Mouse (Mus musculus): ENCODE measurements at regions not wholly inside any gene's neighbourhood (a gene's known extent, or its start where the extent isn't known, plus 50 kb on each side); places are given as distances from the start of the nearest gene placed in this dataset.

DNA sequence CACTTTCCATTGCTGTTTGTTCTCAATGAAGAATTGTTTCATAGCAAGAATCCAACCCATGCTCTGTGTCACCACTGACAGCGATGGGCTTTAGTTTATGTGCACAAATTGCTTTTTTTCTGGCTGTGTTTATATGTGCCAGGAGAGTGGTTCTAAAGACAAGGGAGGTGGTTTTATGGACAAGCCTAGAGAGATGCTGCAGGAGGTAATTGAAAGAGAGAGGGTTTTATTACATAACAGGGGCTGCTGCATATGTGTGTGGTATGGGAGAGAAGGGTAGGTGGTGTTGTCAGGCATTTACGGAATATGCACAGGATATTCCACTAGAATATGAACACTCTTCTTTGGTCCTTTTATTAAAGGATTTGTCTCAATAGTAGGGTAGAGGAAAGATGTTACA is 340.2 kb downstream of the Btg1 start:
- Histone ChIP-seq H3K9me3 (ENCODE audit: low read length) (no peaks in the 10 kb centered on the region), H3K9ac (replicated peaks; ENCODE audit: low read length) (no peak overlapping the region)
- 89% methylated on average over 2 of the region's 2 CpGs for WGBS

DNA sequence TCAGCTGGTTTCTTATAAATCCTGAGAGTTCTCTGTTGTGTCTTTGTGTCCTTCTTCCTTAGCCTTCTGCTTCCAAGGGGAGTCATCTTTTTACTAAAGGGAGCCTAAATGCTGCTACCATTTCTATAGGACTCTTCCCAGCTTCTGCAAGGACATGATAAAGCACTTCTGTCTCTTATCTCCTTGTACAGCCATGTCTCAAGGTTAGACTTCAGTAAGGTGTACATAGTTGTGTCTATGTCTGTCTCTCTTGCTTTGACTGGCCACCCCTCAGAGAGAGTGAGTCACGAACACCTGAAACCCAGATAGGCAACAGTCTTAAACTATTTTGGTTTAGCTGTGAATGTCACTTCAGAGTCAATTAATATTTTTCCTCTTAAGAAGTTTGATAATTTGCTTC is 353.0 kb downstream of the Btg1 start:
- WGBS, result 90% methylated on average over 1 of the region's 1 CpGs
- Histone ChIP-seq H3K27ac (ENCODE audit: low read length) (no peak overlapping the region), H3K4me1 (ENCODE audit: insufficient read depth, low read length) (no peaks in the 10 kb centered on the region), H3K4me2 (replicated peaks; ENCODE audit: low read depth, low read length) (no peak overlapping the region), H3K9ac (replicated peaks; ENCODE audit: low read length) (no peak overlapping the region), H3K36me3 (ENCODE audit: insufficient read depth, low read length) (no peaks in the 10 kb centered on the region), H3K9me3 (ENCODE audit: low read length) (no peaks in the 10 kb centered on the region), H3K27me3 (ENCODE audit: insufficient read depth, low read length) (no peaks in the 10 kb centered on the region), H3K4me3 (ENCODE audit: low read length) (no peak overlapping the region)
- ATAC-seq (ENCODE audit: low FRiP score, low TSS enrichment), result no peak

More for the DNA sequence above, 340.2 kb downstream of the Btg1 start:
- Histone ChIP-seq H3K27me3 (ENCODE audit: insufficient read depth, low read length) (no peaks in the 10 kb centered on the region), H3K4me2 (replicated peaks; ENCODE audit: low read depth, low read length) (no peak overlapping the region), H3K36me3 (ENCODE audit: insufficient read depth, low read length) (no peaks in the 10 kb centered on the region), H3K27ac (ENCODE audit: low read length) (no peak overlapping the region), H3K4me3 (ENCODE audit: low read length) (no peak overlapping the region), H3K4me1 (ENCODE audit: insufficient read depth, low read length) (no peaks in the 10 kb centered on the region; the same call in 1 of the 2 replicates)
- no peak for ATAC-seq (ENCODE audit: low FRiP score, low TSS enrichment)

DNA sequence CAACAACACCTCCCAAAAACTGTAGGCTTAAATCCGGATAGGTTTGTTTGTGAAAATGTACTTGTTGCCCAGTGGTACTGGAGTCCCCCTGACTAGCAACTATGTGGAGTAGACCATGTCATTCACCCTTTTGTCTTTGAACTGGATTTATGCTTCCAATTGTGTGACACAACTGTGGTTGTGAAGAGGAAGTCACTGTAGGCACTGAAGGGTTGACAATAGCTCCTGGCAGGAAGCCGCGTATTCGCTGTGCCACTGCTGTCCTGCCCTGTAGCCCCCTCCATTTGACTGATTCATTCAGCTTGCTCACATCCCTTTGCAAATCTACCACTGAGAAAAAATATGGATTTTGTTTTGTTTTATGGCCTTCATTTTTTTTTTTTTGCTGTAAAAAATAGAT is 353.9 kb downstream of the Btg1 start:
- Histone ChIP-seq H3K9me3 (ENCODE audit: low read length) (no peaks in the 10 kb centered on the region), H3K4me2 (replicated peaks; ENCODE audit: low read depth, low read length) (no peak overlapping the region), H3K27me3 (ENCODE audit: insufficient read depth, low read length) (no peaks in the 10 kb centered on the region), H3K9ac (replicated peaks; ENCODE audit: low read length) (no peak overlapping the region), H3K36me3 (ENCODE audit: insufficient read depth, low read length) (no peaks in the 10 kb centered on the region), H3K27ac (ENCODE audit: low read length) (no peak overlapping the region), H3K4me3 (ENCODE audit: low read length) (no peak overlapping the region), H3K4me1 (ENCODE audit: insufficient read depth, low read length) (no peaks in the 10 kb centered on the region)
- no peak for ATAC-seq (ENCODE audit: low FRiP score, low TSS enrichment)
- 79% methylated on average over 4 of the region's 4 CpGs for WGBS

DNA sequence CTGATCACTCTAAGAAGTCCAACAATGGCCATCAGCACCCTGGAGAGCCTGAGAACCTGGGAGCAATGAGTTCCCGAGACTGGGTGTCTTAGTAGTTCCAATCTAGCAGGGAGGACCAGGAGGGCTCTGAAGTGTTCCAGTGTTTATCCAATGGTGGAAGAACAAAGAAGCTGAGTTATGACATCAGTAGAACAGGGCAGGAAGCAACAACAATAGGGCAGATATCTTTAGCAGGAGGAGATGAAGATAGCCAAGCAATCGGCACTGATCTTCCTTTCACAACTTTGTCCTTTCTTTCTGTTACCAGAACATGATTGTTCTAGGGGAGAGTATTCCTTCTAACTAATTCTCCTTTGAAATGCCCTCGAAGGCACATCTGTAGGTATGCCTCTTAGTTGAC is 355.0 kb downstream of the Btg1 start:
- Histone ChIP-seq H3K27me3 (ENCODE audit: insufficient read depth, low read length) (no peaks in the 10 kb centered on the region), H3K4me3 (ENCODE audit: low read length) (no peak overlapping the region), H3K9me3 (ENCODE audit: low read length) (no peaks in the 10 kb centered on the region), H3K4me1 (ENCODE audit: insufficient read depth, low read length) (no peaks in the 10 kb centered on the region), H3K36me3 (ENCODE audit: insufficient read depth, low read length) (no peaks in the 10 kb centered on the region), H3K27ac (ENCODE audit: low read length) (no peak overlapping the region), H3K4me2 (replicated peaks; ENCODE audit: low read depth, low read length) (no peak overlapping the region), H3K9ac (replicated peaks; ENCODE audit: low read length) (no peak overlapping the region)
- no peak for ATAC-seq (ENCODE audit: low FRiP score, low TSS enrichment)
- 71% methylated on average over 3 of the region's 3 CpGs for WGBS

DNA sequence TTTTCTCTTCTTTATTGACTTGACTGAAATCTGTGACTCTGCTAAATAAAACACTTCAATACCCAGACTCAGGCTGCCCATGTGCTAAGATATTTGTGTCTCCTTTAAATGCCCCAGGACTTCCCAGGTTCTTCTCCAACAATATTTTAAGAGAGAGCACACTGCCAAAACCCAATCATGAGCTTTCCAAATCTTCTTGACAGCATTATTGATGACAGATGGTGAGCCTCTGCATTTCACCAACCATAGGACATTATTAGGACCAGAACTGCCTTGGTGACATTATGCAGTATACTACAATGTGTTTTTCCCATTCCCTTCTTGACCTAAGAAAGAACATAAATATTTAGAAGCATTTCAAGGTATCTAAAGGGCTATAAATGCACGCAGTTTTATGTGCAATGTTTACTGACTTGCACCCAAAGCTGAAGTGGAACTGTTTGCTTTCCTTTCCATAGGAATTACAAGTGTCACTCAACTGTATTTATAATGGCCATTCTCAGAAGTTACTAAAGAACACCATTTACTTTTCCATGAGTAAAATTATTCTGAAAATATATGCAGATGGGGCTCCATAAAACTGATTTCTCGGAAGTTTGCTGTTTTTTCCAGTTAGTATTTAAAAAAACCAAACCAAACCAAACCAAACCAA is 357.6 kb downstream of the Btg1 start:
- H3K27ac ChIP-seq (ENCODE audit: low read length), result no peak overlapping the region
- ATAC-seq (ENCODE audit: low FRiP score, low TSS enrichment), result no peak
- 61% methylated on average over 2 of the region's 2 CpGs for WGBS

DNA sequence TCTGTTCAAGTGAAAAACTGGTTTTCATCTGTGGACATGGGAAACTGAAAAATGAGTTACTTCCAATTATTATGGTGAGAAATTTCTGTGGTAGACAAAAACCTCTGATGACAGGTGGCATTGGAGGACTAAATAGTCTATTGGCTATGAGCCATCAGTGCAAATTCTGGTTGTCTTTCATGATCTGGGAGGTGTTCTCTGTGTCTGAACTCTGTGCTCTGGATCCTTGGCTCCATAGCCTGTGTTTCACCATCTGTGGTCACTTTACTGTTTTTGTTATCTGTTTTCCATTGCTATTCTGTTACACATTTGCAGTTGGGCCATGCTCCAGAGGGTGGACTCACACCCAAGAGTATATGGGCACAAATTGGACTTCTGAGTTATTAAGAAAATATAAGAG is 359.9 kb downstream of the Btg1 start:
- no peak overlapping the region for H3K9ac ChIP-seq (replicated peaks; ENCODE audit: low read length)
- no peak overlapping the region for H3K4me3 ChIP-seq (ENCODE audit: low read length)
- no peaks in the 10 kb centered on the region for H3K27me3 ChIP-seq (ENCODE audit: insufficient read depth, low read length)
- no peaks in the 10 kb centered on the region for H3K4me1 ChIP-seq (ENCODE audit: insufficient read depth, low read length)
- no peak overlapping the region for H3K4me2 ChIP-seq (replicated peaks; ENCODE audit: low read depth, low read length)
- no peaks in the 10 kb centered on the region for H3K36me3 ChIP-seq (ENCODE audit: insufficient read depth, low read length)
- ATAC-seq (ENCODE audit: low FRiP score, low TSS enrichment), result no peak
- H3K9me3 ChIP-seq (ENCODE audit: low read length), result no peaks in the 10 kb centered on the region
- H3K27ac ChIP-seq (ENCODE audit: low read length), result no peak overlapping the region

More for the DNA sequence above, 357.6 kb downstream of the Btg1 start:
- Histone ChIP-seq H3K4me2 (replicated peaks; ENCODE audit: low read depth, low read length) (no peak overlapping the region), H3K9me3 (ENCODE audit: low read length) (no peaks in the 10 kb centered on the region), H3K27me3 (ENCODE audit: insufficient read depth, low read length) (no peaks in the 10 kb centered on the region), H3K4me3 (ENCODE audit: low read length) (no peak overlapping the region), H3K36me3 (ENCODE audit: insufficient read depth, low read length) (no peaks in the 10 kb centered on the region), H3K9ac (replicated peaks; ENCODE audit: low read length) (no peak overlapping the region), H3K4me1 (ENCODE audit: insufficient read depth, low read length) (no peaks in the 10 kb centered on the region)

- no peak for ATAC-seq (ENCODE audit: low FRiP score, low TSS enrichment)
- Histone ChIP-seq H3K9me3 (ENCODE audit: low read length) (no peaks in the 10 kb centered on the region), H3K4me2 (replicated peaks; ENCODE audit: low read depth, low read length) (no peak overlapping the region), H3K4me3 (ENCODE audit: low read length) (no peak overlapping the region), H3K27me3 (ENCODE audit: insufficient read depth, low read length) (no peaks in the 10 kb centered on the region), H3K36me3 (ENCODE audit: insufficient read depth, low read length) (no peaks in the 10 kb centered on the region), H3K4me1 (ENCODE audit: insufficient read depth, low read length) (no peaks in the 10 kb centered on the region), H3K27ac (ENCODE audit: low read length) (no peak overlapping the region), H3K9ac (replicated peaks; ENCODE audit: low read length) (no peak overlapping the region)
- WGBS, result 73% methylated on average over 3 of the region's 3 CpGs
Observed at GRCm38 (mm10) chr10:96980494-96980831, 363.7 kb downstream of the Btg1 start.

DNA sequence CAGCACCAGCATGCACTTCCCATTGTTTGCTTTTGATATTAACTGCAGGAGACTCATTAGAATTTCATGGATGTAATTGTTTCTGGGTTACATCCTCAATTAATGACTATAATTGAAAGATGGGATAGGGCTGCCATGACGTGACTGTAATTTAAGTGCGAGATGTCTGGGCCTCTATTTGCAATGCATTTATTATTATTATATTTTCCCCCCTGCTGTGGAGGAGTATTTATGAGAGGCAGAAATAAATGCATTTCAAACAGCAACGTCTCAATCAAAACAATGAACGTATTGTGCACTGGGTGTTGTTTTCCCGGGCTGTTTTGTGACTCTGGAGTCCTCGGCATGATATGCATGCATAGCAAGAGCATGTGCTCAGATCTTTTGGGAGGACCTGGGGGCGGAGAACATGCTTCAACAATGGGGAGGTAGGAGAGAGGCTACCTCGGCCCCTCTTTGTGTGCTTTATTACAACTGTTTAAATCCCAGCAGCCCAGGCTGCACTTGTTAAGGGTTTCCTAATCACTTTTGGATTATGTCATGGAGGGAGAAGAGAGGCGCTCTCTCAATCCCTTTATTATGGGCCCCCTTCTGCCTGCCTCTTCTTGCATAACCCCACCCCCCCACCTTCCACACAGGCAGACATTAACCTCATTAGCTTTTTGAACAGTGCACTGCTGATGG is 364.2 kb downstream of the Btg1 start:
- ATAC-seq (ENCODE audit: low FRiP score, low TSS enrichment), result no peak
- no peaks in the 10 kb centered on the region for H3K27me3 ChIP-seq (ENCODE audit: insufficient read depth, low read length)
- no peaks in the 10 kb centered on the region for H3K4me1 ChIP-seq (ENCODE audit: insufficient read depth, low read length)
- H3K4me2 ChIP-seq (replicated peaks; ENCODE audit: low read depth, low read length), result no peak overlapping the region
- no peak overlapping the region for H3K27ac ChIP-seq (ENCODE audit: low read length)
- H3K36me3 ChIP-seq (ENCODE audit: insufficient read depth, low read length), result no peaks in the 10 kb centered on the region
- WGBS, result 62% methylated on average over 9 of the region's 9 CpGs
- H3K9ac ChIP-seq (replicated peaks; ENCODE audit: low read length), result no peak overlapping the region
- no peak overlapping the region for H3K4me3 ChIP-seq (ENCODE audit: low read length)
- H3K9me3 ChIP-seq (ENCODE audit: low read length), result no peaks in the 10 kb centered on the region

- Histone ChIP-seq H3K36me3 (ENCODE audit: insufficient read depth, low read length) (no peaks in the 10 kb centered on the region), H3K4me1 (ENCODE audit: insufficient read depth, low read length) (no peaks in the 10 kb centered on the region), H3K4me3 (ENCODE audit: low read length) (no peak overlapping the region), H3K27me3 (ENCODE audit: insufficient read depth, low read length) (no peaks in the 10 kb centered on the region), H3K9me3 (ENCODE audit: low read length) (no peaks in the 10 kb centered on the region), H3K9ac (replicated peaks; ENCODE audit: low read length) (no peak overlapping the region), H3K27ac (ENCODE audit: low read length) (no peak overlapping the region), H3K4me2 (replicated peaks; ENCODE audit: low read depth, low read length) (no peak overlapping the region)
- ATAC-seq (ENCODE audit: low FRiP score, low TSS enrichment), result no peak
- WGBS, result 70% methylated on average over 2 of the region's 2 CpGs
Observed at GRCm38 (mm10) chr10:96981516-96981869, 364.7 kb downstream of the Btg1 start.

DNA sequence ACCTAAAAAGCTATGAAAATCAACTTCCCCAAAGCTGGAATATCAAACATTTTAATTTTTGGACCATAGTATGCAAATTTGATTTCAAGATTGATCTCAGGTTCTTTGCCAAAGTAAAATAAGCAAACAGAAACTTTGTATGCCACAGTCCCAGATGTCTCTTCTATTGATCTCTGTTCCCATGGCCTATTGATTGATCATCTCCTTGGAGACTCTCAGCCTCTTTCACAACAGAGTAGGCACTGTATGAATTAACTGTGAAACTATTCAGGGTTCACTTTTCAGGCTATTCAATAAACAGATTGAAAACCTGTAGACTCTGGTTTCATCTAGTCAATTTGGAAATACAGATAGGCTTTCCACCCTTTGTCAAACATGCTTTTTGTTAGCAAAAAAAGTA is 384.1 kb downstream of the Btg1 start:
- no peaks in the 10 kb centered on the region for H3K36me3 ChIP-seq (ENCODE audit: insufficient read depth, low read length)
- H3K27ac ChIP-seq (ENCODE audit: low read length), result no peak overlapping the region
- ATAC-seq (ENCODE audit: low FRiP score, low TSS enrichment), result no peak
- no peaks in the 10 kb centered on the region for H3K9me3 ChIP-seq (ENCODE audit: low read length)
- H3K27me3 ChIP-seq (ENCODE audit: insufficient read depth, low read length), result no peaks in the 10 kb centered on the region
- no peaks in the 10 kb centered on the region for H3K4me1 ChIP-seq (ENCODE audit: insufficient read depth, low read length)
- no peak overlapping the region for H3K4me3 ChIP-seq (ENCODE audit: low read length)
- H3K4me2 ChIP-seq (replicated peaks; ENCODE audit: low read depth, low read length), result no peak overlapping the region
- H3K9ac ChIP-seq (replicated peaks; ENCODE audit: low read length), result no peak overlapping the region

Measured in kidney, embryonic 16.5 days (tissue).